In genomic region chr12:71725140-71725539, GRCm38 (mm10) we compare ENCODE assay signal across 24 mouse cellular contexts.
DNase-seq lines count a peak whose midpoint lies in the region; ATAC-seq and TF ChIP-seq lines count a peak whose summit lies in the region.
"Had no signal": no experiment of that assay in that cellular context is flagged by ENCODE, and none has a peak within 500 bp of the region (broad histone marks: within the 10 kb centered on the region; RNA-seq: fewer than 3 reads in every experiment).

No protein-coding gene starts in this region.

- no peaks in the 10 kb centered on the region for H3K36me3 ChIP-seq in embryonic facial prominence, embryonic 13.5 days
- H3K36me3 ChIP-seq in embryonic facial prominence, embryonic 10.5 days (replicated peaks): no peaks in the 10 kb centered on the region
- no peaks in the 10 kb centered on the region for H3K36me3 ChIP-seq in lung, embryonic 14.5 days (ENCODE audit: insufficient read depth)
- no peaks in the 10 kb centered on the region for H3K36me3 ChIP-seq in midbrain, embryonic 11.5 days (ENCODE audit: control insufficient read depth, insufficient read depth, low read length)
- H3K36me3 ChIP-seq in midbrain, postnatal 0 days (ENCODE audit: insufficient read depth, low read length): no peaks in the 10 kb centered on the region
- H3K36me3 ChIP-seq in liver, embryonic 12.5 days: no peaks in the 10 kb centered on the region
- H3K36me3 ChIP-seq: hindbrain, embryonic 13.5 days; liver, embryonic 13.5 days; midbrain, embryonic 13.5 days; neural tube, embryonic 15.5 days had no signal

- H3K9me3 ChIP-seq in embryonic facial prominence, embryonic 13.5 days: no peaks in the 10 kb centered on the region
- no peaks in the 10 kb centered on the region for H3K9me3 ChIP-seq in embryonic facial prominence, embryonic 10.5 days
- H3K9me3 ChIP-seq in lung, embryonic 14.5 days (ENCODE audit: low read depth, low read length): no peaks in the 10 kb centered on the region
- H3K9me3 ChIP-seq in midbrain, embryonic 11.5 days (ENCODE audit: control insufficient read depth, low read length): no peaks in the 10 kb centered on the region
- no peaks in the 10 kb centered on the region for H3K9me3 ChIP-seq in midbrain, postnatal 0 days (ENCODE audit: low read length)
- H3K9me3 ChIP-seq in liver, embryonic 12.5 days (replicated peaks): no peaks in the 10 kb centered on the region
- H3K9me3 ChIP-seq: hindbrain, embryonic 13.5 days; liver, embryonic 13.5 days; midbrain, embryonic 13.5 days; neural tube, embryonic 15.5 days had no signal

- no peak overlapping the region for H3K4me3 ChIP-seq in embryonic facial prominence, embryonic 13.5 days
- no peak overlapping the region for H3K4me3 ChIP-seq in embryonic facial prominence, embryonic 10.5 days
- no peak overlapping the region for H3K4me3 ChIP-seq in lung, embryonic 14.5 days (ENCODE audit: low read depth, low read length)
- no peak overlapping the region for H3K4me3 ChIP-seq in midbrain, embryonic 11.5 days (ENCODE audit: low read depth, low read length)
- no peak overlapping the region for H3K4me3 ChIP-seq in midbrain, postnatal 0 days (ENCODE audit: low read depth, low read length)
- H3K4me3 ChIP-seq in liver, embryonic 12.5 days: no peak overlapping the region
- H3K4me3 ChIP-seq: erythroblast, embryonic 14.5 days; hindbrain, embryonic 13.5 days; liver, embryonic 13.5 days; midbrain, embryonic 13.5 days; neural tube, embryonic 15.5 days had no signal

- peak overlapping the region; percentile 64 for H3K27ac ChIP-seq in embryonic facial prominence, embryonic 13.5 days
- H3K27ac ChIP-seq in embryonic facial prominence, embryonic 10.5 days (replicated peaks): no peak overlapping the region
- H3K27ac ChIP-seq in lung, embryonic 14.5 days (ENCODE audit: low read depth): peak overlapping the region; percentile 84
- no peak overlapping the region for H3K27ac ChIP-seq in midbrain, embryonic 11.5 days (ENCODE audit: low read depth, low read length)
- no peak overlapping the region for H3K27ac ChIP-seq in midbrain, postnatal 0 days (ENCODE audit: low read depth, low read length)
- no peak overlapping the region for H3K27ac ChIP-seq in liver, embryonic 12.5 days
- H3K27ac ChIP-seq: hindbrain, embryonic 13.5 days; liver, embryonic 13.5 days; midbrain, embryonic 13.5 days; neural tube, embryonic 15.5 days had no signal

- H3K9ac ChIP-seq in embryonic facial prominence, embryonic 13.5 days: no peak overlapping the region
- no peak overlapping the region; the same call in 1 of the 2 replicates for H3K9ac ChIP-seq in lung, embryonic 14.5 days
- no peak overlapping the region for H3K9ac ChIP-seq in midbrain, embryonic 11.5 days (ENCODE audit: low read length)
- no peak overlapping the region for H3K9ac ChIP-seq in midbrain, postnatal 0 days (replicated peaks; ENCODE audit: low read length, poor library complexity, severe bottlenecking)
- no peak overlapping the region for H3K9ac ChIP-seq in liver, embryonic 12.5 days
- H3K9ac ChIP-seq: hindbrain, embryonic 13.5 days; liver, embryonic 13.5 days; midbrain, embryonic 13.5 days; neural tube, embryonic 15.5 days had no signal

- H3K4me2 ChIP-seq in embryonic facial prominence, embryonic 13.5 days: no peak overlapping the region
- H3K4me2 ChIP-seq in lung, embryonic 14.5 days: peak overlapping the region; percentile 24; the same call in 1 of the 2 replicates
- no peak overlapping the region for H3K4me2 ChIP-seq in midbrain, embryonic 11.5 days
- H3K4me2 ChIP-seq in midbrain, postnatal 0 days (ENCODE audit: low read depth, low read length, poor library complexity, severe bottlenecking): no peak overlapping the region
- H3K4me2 ChIP-seq in liver, embryonic 12.5 days: no peak overlapping the region
- H3K4me2 ChIP-seq: hindbrain, embryonic 13.5 days; liver, embryonic 13.5 days; midbrain, embryonic 13.5 days; neural tube, embryonic 15.5 days had no signal

- no peaks in the 10 kb centered on the region for H3K27me3 ChIP-seq in embryonic facial prominence, embryonic 13.5 days
- H3K27me3 ChIP-seq in embryonic facial prominence, embryonic 10.5 days (replicated peaks; ENCODE audit: low read depth, poor library complexity, severe bottlenecking): no peaks in the 10 kb centered on the region
- no peaks in the 10 kb centered on the region for H3K27me3 ChIP-seq in lung, embryonic 14.5 days (ENCODE audit: insufficient read depth, low read length)
- no peaks in the 10 kb centered on the region for H3K27me3 ChIP-seq in midbrain, embryonic 11.5 days (ENCODE audit: control insufficient read depth, insufficient read depth, low read length)
- no peaks in the 10 kb centered on the region for H3K27me3 ChIP-seq in midbrain, postnatal 0 days (ENCODE audit: insufficient read depth, low read length)
- no peaks in the 10 kb centered on the region for H3K27me3 ChIP-seq in liver, embryonic 12.5 days (replicated peaks)
- H3K27me3 ChIP-seq: CH12.LX; hindbrain, embryonic 13.5 days; liver, embryonic 13.5 days; midbrain, embryonic 13.5 days; neural tube, embryonic 15.5 days had no signal

- ATAC-seq in embryonic facial prominence, embryonic 13.5 days (ENCODE audit: insufficient number of reproducible peaks, insufficient read depth, low FRiP score, low TSS enrichment, low read depth): no peak
- ATAC-seq in lung, embryonic 14.5 days (ENCODE audit: insufficient read depth): 0 out of 2 replicates have a peak, but pooled peaks have one; percentile 6
- ATAC-seq in midbrain, embryonic 11.5 days (ENCODE audit: low FRiP score): no peak
- no peak for ATAC-seq in midbrain, postnatal 0 days (ENCODE audit: low FRiP score)
- ATAC-seq in liver, embryonic 12.5 days: no peak
- ATAC-seq: activated CD4-positive, CD25-positive, alpha-beta regulatory T cell, adult 4 months; forebrain, embryonic 16.5 days; midbrain, embryonic 13.5 days had no signal

- DNase-seq in embryonic facial prominence, embryonic 10.5 days (ENCODE audit: low spot score): no peak
- peak; percentile 22 for DNase-seq in lung, embryonic 14.5 days
- DNase-seq in lung, postnatal 36 days: no peak
- DNase-seq in midbrain, embryonic 11.5 days (ENCODE audit: low spot score, missing footprints): peak; percentile 64
- DNase-seq in midbrain, postnatal 0 days (ENCODE audit: low spot score): no peak
- DNase-seq in ovary, postnatal 36 days (ENCODE audit: low spot score): no peak
- DNase-seq: adrenal gland, adult 2 months; adrenal gland, postnatal 36 days; cerebellum, adult 18-20 months; cerebellum, postnatal 14 days; kidney, adult 9 months; kidney, postnatal 10 days; layer of hippocampus, postnatal 36 days; liver, embryonic 13.5 days; right cerebral cortex, postnatal 25 days had no signal

- H3K4me1 ChIP-seq in embryonic facial prominence, embryonic 13.5 days: peaks cover 10% of the 10 kb centered on the region; the same call in 1 of the 2 replicates
- H3K4me1 ChIP-seq in embryonic facial prominence, embryonic 10.5 days: peaks cover 9% of the 10 kb centered on the region; the same call in 1 of the 2 replicates
- H3K4me1 ChIP-seq in lung, embryonic 14.5 days (ENCODE audit: insufficient read depth): 0 out of 2 replicates have a peak, but pooled peaks cover 7% of the 10 kb centered on the region
- H3K4me1 ChIP-seq in midbrain, embryonic 11.5 days (ENCODE audit: control insufficient read depth, insufficient read depth, low read length): peaks cover 5% of the 10 kb centered on the region; the same call in 1 of the 2 replicates
- no peaks in the 10 kb centered on the region for H3K4me1 ChIP-seq in midbrain, postnatal 0 days (ENCODE audit: insufficient read depth, low read length)
- no peaks in the 10 kb centered on the region for H3K4me1 ChIP-seq in liver, embryonic 12.5 days
- H3K4me1 ChIP-seq: hindbrain, embryonic 13.5 days; liver, embryonic 13.5 days; neural tube, embryonic 15.5 days had no signal

- 27% methylated on average over 5 of the region's 5 CpGs for WGBS in embryonic facial prominence, embryonic 13.5 days
- WGBS in embryonic facial prominence, embryonic 10.5 days: 30% methylated on average over 5 of the region's 5 CpGs
- 14% methylated on average over 5 of the region's 5 CpGs for WGBS in lung, embryonic 14.5 days
- WGBS in midbrain, embryonic 11.5 days: 41% methylated on average over 5 of the region's 5 CpGs
- WGBS in midbrain, postnatal 0 days: 26% methylated on average over 5 of the region's 5 CpGs
- WGBS in liver, embryonic 12.5 days (ENCODE audit: insufficient replicate concordance): 55% methylated on average over 5 of the region's 5 CpGs

- no peak for TF ChIP-seq CTCF in lung, embryonic 14.5 days (IDR thresholded peaks at IDR 0.05; ENCODE audit: low read depth)
- TF ChIP-seq CTCF in midbrain, postnatal 0 days (IDR thresholded peaks at IDR 0.05): no peak

Comparison
In these comparisons a context has a peak if more than half of its experiments do, and no peak if none do; other contexts are left out.
1. H3K27ac ChIP-seq: peak in embryonic facial prominence, embryonic 13.5 days (single experiment) and lung, embryonic 14.5 days (single experiment); none in embryonic facial prominence, embryonic 10.5 days (single experiment), midbrain, embryonic 11.5 days (single experiment), midbrain, postnatal 0 days (single experiment) and liver, embryonic 12.5 days (single experiment).
2. DNase-seq: peak in lung, embryonic 14.5 days (single experiment) and midbrain, embryonic 11.5 days (single experiment); none in embryonic facial prominence, embryonic 10.5 days (single experiment), lung, postnatal 36 days (single experiment), midbrain, postnatal 0 days (single experiment) and ovary, postnatal 36 days (single experiment).